Mouse (Mus musculus) NIH3T3 (cell line): ENCODE data around the gene Slc39a1.
"Not testable (repeated sequence)": the region's sequence is repeated elsewhere in the genome, so short reads cannot be mapped to it uniquely, and the experiment has no call there.

Experiments
- DNase-seq: peaks from one replicate; pipeline ENCODE4 v3.0.0-alpha.2; 2012; ENCODE audit warnings: low read depth

Slc39a1 gene

DNA sequence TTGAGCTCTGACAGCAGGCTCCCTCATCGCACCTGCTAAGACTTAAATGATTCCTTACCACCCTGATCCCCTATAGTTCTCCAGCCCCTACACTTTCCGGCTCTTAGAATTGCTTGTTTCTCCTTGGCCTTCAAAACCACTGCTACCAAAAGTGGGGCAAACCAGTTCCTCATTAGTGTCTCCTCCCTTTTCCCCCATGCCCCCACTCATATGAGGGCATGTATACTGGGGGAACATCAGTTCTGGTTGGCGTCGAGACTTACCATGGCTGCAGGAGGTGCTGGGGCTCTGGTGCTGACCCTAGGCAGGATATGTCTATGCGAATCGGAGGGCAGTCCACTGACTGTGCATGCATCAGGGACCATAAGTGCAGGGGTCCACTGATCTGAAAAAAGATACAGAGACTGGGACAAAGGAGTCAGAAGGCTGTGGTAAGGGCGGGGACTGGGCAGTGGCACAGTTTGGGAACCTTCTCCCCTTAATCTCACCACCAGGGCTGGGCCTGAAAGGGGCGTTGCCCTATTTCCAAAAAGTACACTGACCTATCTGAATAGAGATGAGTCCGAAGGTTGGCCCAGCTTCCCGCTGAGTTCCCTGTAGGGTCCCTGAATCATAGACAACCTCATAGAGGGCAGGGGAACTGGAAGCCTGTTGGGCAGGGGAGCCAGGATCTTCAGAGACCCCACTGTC lies 6.2 kb upstream of the Slc39a1 start:
- no peak for DNase-seq

DNA sequence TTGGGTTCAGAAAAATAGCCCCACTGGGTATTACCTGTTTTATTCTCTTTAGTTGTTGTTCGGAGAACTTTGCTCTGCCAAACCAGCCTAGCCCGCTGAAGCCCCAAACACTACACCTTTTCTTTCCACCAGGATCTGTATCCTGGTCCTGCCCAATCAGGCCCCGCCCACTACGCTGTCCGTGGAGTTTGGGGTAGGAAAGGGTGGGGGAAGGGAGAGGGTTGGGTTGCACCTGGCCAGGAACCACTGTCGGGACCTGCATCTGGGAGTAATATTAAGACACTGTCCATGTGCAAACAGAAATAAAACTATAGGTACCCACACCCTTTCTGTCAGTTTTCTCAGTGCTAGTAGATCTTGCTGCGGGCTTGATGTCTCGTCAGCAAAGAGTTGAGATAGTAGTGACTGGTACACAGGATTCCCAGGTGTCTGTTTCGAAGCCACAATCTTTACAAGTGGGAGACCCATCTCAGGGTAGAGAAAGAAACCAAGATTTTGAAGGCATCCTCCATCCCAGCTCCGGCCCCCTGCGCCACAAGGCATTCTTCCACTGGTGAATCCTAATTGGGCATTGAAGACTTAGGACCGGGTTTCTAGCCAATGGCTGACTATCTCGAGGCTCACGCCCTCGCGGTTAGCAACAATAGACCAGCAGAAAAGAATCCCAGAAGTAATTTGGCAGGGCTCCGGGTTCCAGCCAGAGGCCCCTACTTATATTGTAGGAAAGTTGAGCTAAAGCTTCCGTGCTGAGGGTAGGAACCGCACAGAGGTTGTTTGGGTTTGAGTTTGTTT lies 4.8 kb upstream of the Slc39a1 start, which contains the start of gene Creb3l4:
TSS of gene Creb3l4 (minus strand) at position 529 of the 792 bp plus-strand sequence.
- DNase-seq, result peak; percentile 48

DNA sequence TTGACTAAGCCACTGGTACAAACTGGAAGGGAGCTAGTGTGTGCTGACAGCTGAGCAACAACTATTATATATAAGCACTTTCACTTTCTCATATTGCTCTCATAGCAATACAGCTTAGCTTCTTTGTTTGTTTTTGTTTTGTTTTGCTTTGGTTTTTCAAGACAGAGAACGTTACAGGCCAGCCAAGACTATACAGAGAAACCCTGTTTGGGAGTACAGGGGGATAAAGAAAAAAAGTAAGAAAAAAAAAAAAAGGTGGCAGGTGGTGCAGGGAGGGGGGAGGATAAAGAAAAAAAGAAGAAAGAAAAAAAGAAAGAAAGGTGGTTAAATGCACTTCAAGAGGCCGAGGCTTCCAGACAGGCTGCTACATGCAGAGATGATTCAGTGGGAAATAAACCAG lies 2.6 kb upstream of the Slc39a1 start:
- no peak for DNase-seq

DNA sequence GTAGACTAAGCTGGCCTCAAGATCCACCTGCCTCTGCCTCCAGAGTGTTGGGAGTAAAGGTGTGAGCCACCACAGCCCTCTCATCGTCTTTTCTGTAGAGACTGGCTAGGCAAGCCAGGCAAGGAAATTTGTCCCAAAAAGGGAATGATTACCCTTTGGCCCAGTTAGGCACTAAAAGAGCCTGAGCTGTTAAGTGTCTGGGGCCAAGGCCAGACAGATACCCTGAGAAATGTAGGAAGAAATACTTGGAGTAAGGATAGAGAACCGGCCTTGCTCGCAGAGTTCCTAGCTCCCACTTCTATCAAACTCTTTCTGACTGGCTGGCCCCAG lies 377 bp upstream of the Slc39a1 start:
- no peak for DNase-seq

DNA sequence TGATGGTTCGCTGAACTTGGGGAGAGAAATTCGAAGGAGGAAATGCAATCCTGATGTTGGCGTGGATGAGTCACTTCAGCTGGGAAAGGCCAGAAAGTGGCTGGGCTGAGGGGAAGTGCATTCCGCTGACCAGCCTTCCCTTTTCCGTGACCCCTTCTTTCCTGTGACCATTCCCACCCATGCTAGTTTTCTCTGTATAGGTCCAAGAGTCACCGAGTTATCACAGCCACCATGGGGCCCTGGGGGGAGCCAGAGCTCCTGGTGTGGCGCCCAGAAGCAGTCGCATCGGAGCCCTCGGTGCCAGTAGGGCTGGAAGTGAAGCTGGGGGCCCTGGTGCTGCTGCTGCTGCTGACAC lies 751 bp downstream of the Slc39a1 start:
- DNase-seq, result peak; percentile 81

DNA sequence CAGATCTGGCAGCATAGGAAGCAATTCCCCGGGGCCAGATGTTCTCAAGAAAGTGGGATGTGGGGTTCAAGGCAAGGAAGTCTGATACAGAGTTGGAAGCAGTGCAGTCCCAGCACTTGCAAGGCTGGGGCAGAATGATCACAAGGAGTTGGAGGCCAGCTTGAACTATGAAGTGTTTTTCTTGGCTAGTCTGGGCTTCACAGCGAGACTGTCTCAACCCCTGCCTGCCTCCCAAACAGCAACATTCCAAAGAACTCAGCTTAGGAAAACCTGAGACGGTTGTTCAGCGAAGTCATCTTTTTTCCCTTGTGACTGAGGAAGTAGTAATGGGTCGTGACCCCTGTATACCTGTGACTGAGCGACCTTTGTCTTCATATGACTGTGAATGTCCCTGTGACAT lies 2.8 kb downstream of the Slc39a1 start:
- peak; percentile 40 for DNase-seq

DNA sequence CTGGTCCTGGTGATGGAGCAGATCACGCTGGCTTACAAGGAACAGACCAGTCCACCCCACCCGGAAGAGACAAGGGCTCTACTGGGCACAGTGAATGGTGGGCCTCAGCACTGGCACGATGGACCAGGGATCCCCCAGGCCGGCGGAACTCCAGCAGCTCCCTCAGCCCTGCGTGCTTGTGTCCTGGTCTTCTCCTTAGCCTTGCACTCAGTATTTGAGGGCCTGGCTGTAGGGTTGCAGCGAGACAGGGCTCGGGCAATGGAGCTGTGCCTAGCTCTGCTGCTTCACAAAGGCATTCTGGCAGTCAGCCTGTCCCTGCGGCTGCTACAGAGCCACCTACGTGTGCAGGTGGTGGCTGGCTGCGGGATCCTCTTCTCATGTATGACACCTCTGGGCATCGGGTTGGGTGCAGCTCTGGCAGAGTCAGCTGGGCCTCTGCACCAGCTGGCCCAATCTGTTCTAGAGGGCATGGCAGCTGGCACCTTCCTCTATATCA lies 3.8 kb downstream of the Slc39a1 start:
- DNase-seq, result not testable (repeated sequence)

GRCm38 (mm10) chr3:90252659-90253058 lies 4.7 kb downstream of the Slc39a1 start:
- not testable (repeated sequence) for DNase-seq

- not testable (repeated sequence) for DNase-seq
These were observed 5.2 kb downstream of the Slc39a1 start for GRCm38 (mm10) chr3:90253174-90253573.

GRCm38 (mm10) chr3:90253653-90254418 lies 5.9 kb downstream of the Slc39a1 start, which contains the start of gene Crtc2:
Gene Crtc2, plus strand, starts transcription at chr3:90254163.
- peak; percentile 97 for DNase-seq

- DNase-seq, result no peak
These were observed 6.6 kb downstream of the Slc39a1 start for GRCm38 (mm10) chr3:90254419-90255193.

DNA sequence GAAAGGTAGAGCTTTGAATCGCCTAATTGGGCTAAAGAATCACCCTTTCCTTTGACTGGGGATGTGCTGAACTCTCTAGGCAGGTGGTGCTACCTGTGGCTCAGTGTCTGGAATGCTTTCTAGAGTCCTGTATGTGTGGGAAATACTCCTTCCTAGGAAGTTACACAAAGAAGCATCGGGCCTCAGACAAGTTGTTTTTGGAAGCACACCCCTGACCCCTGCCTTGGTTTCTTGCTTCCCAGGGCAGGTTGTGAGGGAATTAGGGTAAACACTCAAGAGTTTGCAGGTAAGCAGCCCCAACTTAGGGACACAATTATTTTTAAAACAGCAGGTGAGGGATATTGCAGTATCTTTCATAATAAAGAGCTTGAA lies 7.2 kb downstream of the Slc39a1 start:
- no peak for DNase-seq

- DNase-seq, result no peak
These were observed 7.9 kb downstream of the Slc39a1 start for GRCm38 (mm10) chr3:90255784-90256353.

DNA sequence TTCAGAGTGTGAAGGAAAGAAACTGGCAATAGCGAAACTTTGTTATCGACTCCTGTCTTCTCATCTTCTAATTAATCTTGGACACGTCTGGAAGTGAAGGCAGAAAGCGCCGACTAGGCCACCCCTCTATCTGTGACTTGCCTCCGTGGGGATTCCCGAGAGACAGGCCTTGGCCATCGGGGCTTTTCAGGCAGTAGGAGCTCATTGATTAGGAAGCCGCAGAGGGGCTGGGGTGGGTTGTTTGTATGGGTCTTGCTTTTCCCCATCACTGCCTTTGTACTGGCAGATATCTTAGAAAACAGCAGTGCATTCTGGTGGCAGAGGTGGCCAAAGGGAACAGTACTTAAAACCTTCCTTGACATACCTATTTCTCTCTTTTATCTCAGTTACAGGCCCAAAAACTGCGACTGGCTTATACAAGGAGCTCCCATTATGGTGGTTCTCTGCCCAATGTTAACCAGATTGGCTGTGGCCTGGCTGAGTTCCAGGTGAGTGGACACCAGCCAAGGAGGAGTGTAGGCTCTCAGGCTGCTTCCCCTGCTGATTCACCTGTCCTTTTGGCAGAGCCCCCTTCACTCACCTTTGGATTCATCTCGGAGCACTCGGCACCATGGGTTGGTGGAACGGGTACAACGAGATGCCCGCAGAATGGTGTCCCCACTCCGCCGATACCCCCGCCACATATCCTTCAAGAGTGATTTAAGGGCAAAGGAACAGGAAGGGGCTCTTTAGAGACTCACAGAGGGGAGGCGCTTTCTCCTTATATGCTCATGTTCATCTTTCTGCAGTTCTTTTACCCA lies 9.0 kb downstream of the Slc39a1 start:
- DNase-seq, result no peak

- DNase-seq, result no peak
These were observed 10.5 kb downstream of the Slc39a1 start for GRCm38 (mm10) chr3:90258521-90258920.

DNA sequence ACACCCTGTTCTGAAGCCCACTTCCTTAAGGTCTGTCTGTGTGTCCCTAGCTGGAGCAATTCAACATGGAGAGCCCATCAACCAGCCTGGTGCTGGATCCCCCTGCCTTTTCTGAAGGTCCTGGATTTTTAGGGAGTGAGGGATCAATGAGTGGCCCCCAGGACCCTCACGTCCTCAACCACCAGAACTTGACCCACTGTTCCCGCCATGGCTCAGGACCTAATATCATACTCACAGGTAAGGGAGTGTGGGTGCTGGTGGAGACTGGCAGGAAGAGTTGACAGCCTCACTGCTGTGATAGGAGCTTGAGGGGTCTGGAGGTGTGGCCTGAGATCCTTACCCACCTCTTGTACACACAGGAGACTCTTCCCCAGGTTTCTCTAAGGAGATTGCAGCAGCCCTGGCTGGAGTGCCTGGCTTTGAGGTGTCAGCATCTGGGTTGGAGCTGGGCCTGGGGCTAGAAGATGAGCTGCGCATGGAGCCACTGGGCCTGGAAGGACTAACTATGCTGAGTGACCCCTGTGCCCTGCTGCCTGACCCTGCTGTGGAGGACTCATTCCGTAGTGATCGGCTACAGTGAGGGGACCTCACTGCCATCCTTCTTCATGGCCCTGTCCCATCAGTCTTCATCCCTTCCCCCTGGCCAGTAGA lies 15.3 kb downstream of the Slc39a1 start:
- no peak for DNase-seq

DNA sequence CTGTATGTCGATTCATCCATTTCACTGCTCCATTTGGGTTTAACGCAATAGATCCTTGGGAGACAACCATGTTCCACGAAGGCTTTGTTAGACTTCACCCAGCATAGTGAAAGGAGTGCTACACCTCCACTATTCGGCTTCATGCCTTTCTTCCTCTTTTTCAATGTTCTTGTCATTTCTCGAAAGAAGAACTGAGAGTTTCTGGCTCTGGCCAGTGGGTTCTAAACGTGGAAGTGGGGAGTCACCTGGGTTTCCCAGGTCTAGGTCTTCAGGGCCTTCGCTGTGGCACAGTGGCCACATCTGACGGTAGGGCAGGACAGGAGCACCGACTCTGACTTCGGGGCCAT lies 16.7 kb downstream of the Slc39a1 start:
- no peak for DNase-seq

- peak; percentile 92 for DNase-seq
These were observed 17.3 kb downstream of the Slc39a1 start, which contains the start of gene Dennd4b for GRCm38 (mm10) chr3:90265034-90265931. Gene Dennd4b, plus strand, starts transcription at chr3:90265185.
